Mouse (Mus musculus) spleen, adult 2 months (tissue): ENCODE measurements around the gene Wscd1.

ENCODE experiments used
- CTCF ChIP-seq: fragments of 200-500 bp; IDR thresholded peaks from 2 replicates; pipeline ENCODE4 v1.5.1; 2011; ENCODE audit warnings: mild to moderate bottlenecking, inconsistent platforms; ENCODE audit not compliant: insufficient read depth, insufficient read length, insufficient replicate concordance; ENCODE audit errors: extremely low read depth
- POLR2A ChIP-seq: fragments of 200-500 bp; IDR thresholded peaks from 2 replicates; pipeline ENCODE4 v1.6.1; 2011; ENCODE audit warnings: low read depth, low read length, inconsistent platforms

GRCm38 (mm10) chr11:71767726-71768125 lies 18.0 kb downstream of the Wscd1 start:
- TF ChIP-seq POLR2A (no peak), CTCF (no peak)
